Mouse (Mus musculus) liver, postnatal 0 days (tissue): Measurements from ENCODE around the gene Slc9a5. TPM values are rescaled to one million over a fixed set of nuclear protein-coding genes. Genes with fewer than 3 reads are reported as not detected.
A peak's percentile ranks its signal among the peaks of the same experiment; 100 is the strongest.

Source experiments
- ATAC-seq: fragments of 200-750 bp; cut with Nextera tagmentation; 2 replicates; pipeline ENCODE4 v1.8.0; 2017; ENCODE audit warnings: mild to moderate bottlenecking, moderate library complexity
- DNase-seq: peaks from one replicate; pipeline ENCODE4 v3.0.0-alpha.2; 2016
- H3K27ac ChIP-seq: fragments of 300-500 bp; sonication (generic); 2 replicates; pipeline ENCODE4 v1.5.1; 2014; ENCODE audit warnings: antibody characterized with exemption, moderate library complexity, mild to moderate bottlenecking, low read depth
- H3K27me3 ChIP-seq: fragments of 300-500 bp; sonication (generic); 2 replicates; pipeline ENCODE4 v1.6.1; 2014; ENCODE audit warnings: low read length, control low read depth, mixed read lengths; ENCODE audit not compliant: insufficient read depth
- H3K36me3 ChIP-seq: fragments of 300-500 bp; sonication (generic); replicated peaks from 2 replicates; pipeline ENCODE4 v1.6.1; 2014; ENCODE audit warnings: mild to moderate bottlenecking, control low read depth, low read length, moderate library complexity, mixed read lengths; ENCODE audit not compliant: insufficient read depth
- H3K4me1 ChIP-seq: fragments of 300-500 bp; sonication (generic); 2 replicates; pipeline ENCODE4 v1.6.1; 2014; ENCODE audit warnings: antibody characterized with exemption, mild to moderate bottlenecking, control low read depth; ENCODE audit not compliant: insufficient read depth
- H3K4me2 ChIP-seq: fragments of 300-500 bp; sonication (generic); 2 replicates; pipeline ENCODE4 v1.6.1; 2014; ENCODE audit warnings: low read depth, mild to moderate bottlenecking, low read length, moderate library complexity, mixed read lengths
- H3K4me3 ChIP-seq: fragments of 300-500 bp; sonication (generic); 2 replicates; pipeline ENCODE4 v1.5.1; 2014; ENCODE audit warnings: low read depth, low read length
- H3K9ac ChIP-seq: fragments of 300-500 bp; sonication (generic); replicated peaks from 2 replicates; pipeline ENCODE4 v1.6.1; 2014; ENCODE audit warnings: mild to moderate bottlenecking, moderate library complexity
- H3K9me3 ChIP-seq: fragments of 300-500 bp; sonication (generic); 2 replicates; pipeline ENCODE4 v1.6.1; 2016; ENCODE audit warnings: mild to moderate bottlenecking, control low read depth, low read length, mixed read lengths
- CTCF ChIP-seq: sonication (generic); IDR thresholded peaks from 2 replicates; pipeline ENCODE4 v1.5.1; 2016; ENCODE audit warnings: antibody characterized with exemption, low read depth
- EP300 ChIP-seq: IDR thresholded peaks from 2 replicates; pipeline ENCODE4 v1.6.1; 2016; ENCODE audit warnings: antibody characterized with exemption, low read depth, mild to moderate bottlenecking
- WGBS: fragments of 180-500 bp; shearing (Covaris S2); extraction: QIAGEN DNeasy Blood & Tissue Kit; methylation state at CpG from one replicate; pipeline ENCODE4 v1.1.7; 2014; ENCODE audit not compliant: insufficient replicate concordance; 5-methylcytosine and 5-hydroxymethylcytosine counted together
- polyA plus RNA-seq: library from polyadenylated mRNA; unstranded; fragments of >200 nt; fragmentation: Nextera tagmentation; extraction: Ambion mirVana; gene quantifications from 2 replicates; pipeline ENCODE4 v1.2.1, GENCODE M21; 2015

The Slc9a5 gene
- polyA plus RNA-seq, 1 experiment from 2014 or later: 0.16 TPM

GRCm38 (mm10) chr8:105331931-105332330 is 16.7 kb upstream of the Slc9a5 start:
- H3K4me1 ChIP-seq: peaks cover 6% of the 10 kb centered on the region
- peaks cover 48% of the 10 kb centered on the region for H3K36me3 ChIP-seq
- 95% methylated on average over 9 of the region's 9 CpGs for WGBS
- no peaks in the 10 kb centered on the region for H3K9me3 ChIP-seq
- TF ChIP-seq CTCF (no peak), EP300 (no peak)
- no peak overlapping the region for H3K4me3 ChIP-seq
- no peak for DNase-seq
- ATAC-seq: no peak
- no peak overlapping the region for H3K9ac ChIP-seq
- H3K4me2 ChIP-seq: no peak overlapping the region
- H3K27ac ChIP-seq: no peak overlapping the region
- no peaks in the 10 kb centered on the region for H3K27me3 ChIP-seq

- TF ChIP-seq EP300 (no peak), CTCF (no peak)
- ATAC-seq (no peak), DNase-seq (no peak)
- no peak overlapping the region for H3K4me2 ChIP-seq
- 63% methylated on average over 2 of the region's 2 CpGs for WGBS
- H3K36me3 ChIP-seq: peaks cover 48% of the 10 kb centered on the region
- no peak overlapping the region for H3K4me3 ChIP-seq
- no peaks in the 10 kb centered on the region for H3K27me3 ChIP-seq
- H3K9ac ChIP-seq: no peak overlapping the region
- H3K4me1 ChIP-seq: peaks cover under 1% of the 10 kb centered on the region
- H3K9me3 ChIP-seq: no peaks in the 10 kb centered on the region
- no peak overlapping the region for H3K27ac ChIP-seq
Measured at GRCm38 (mm10) chr8:105332523-105332922, 16.1 kb upstream of the Slc9a5 start.

- ATAC-seq: no peak; the same call in 1 of the 2 replicates
- H3K4me1 ChIP-seq: peaks cover 13% of the 10 kb centered on the region
- peaks cover 11% of the 10 kb centered on the region for H3K36me3 ChIP-seq
- H3K9ac ChIP-seq: no peak overlapping the region
- 86% methylated on average over 31 of the region's 32 CpGs for WGBS
- no peak overlapping the region for H3K27ac ChIP-seq
- H3K4me3 ChIP-seq: no peak overlapping the region
- no peak for DNase-seq
- TF ChIP-seq CTCF (no peak), EP300 (no peak)
- no peaks in the 10 kb centered on the region for H3K9me3 ChIP-seq
- no peaks in the 10 kb centered on the region for H3K27me3 ChIP-seq
- H3K4me2 ChIP-seq: no peak overlapping the region
Measured at GRCm38 (mm10) chr8:105336373-105337130, 12.1 kb upstream of the Slc9a5 start.

- ATAC-seq: 0 out of 2 replicates have a peak, but pooled peaks have one; percentile 16
Measured at GRCm38 (mm10) chr8:105338992-105339391, 9.7 kb upstream of the Slc9a5 start.

GRCm38 (mm10) chr8:105339886-105340635 is 8.6 kb upstream of the Slc9a5 start:
- DNase-seq: no peak

More at GRCm38 (mm10) chr8:105338992-105339391, 9.7 kb upstream of the Slc9a5 start:
- DNase-seq: no peak
- TF ChIP-seq CTCF: no peak
- no peak for TF ChIP-seq EP300
- Histone ChIP-seq H3K4me2 (peak overlapping the region; percentile 40; the same call in 1 of the 2 replicates), H3K4me1 (peaks cover 13% of the 10 kb centered on the region), H3K9ac (no peak overlapping the region), H3K4me3 (no peak overlapping the region), H3K27ac (0 out of 2 replicates have a peak overlapping the region, but pooled peaks have one; percentile 16), H3K27me3 (no peaks in the 10 kb centered on the region), H3K9me3 (no peaks in the 10 kb centered on the region), H3K36me3 (peaks cover 9% of the 10 kb centered on the region)
- WGBS: 12% methylated on average over 4 of the region's 4 CpGs

GRCm38 (mm10) chr8:105341399-105341798 is 7.2 kb upstream of the Slc9a5 start:
- no peak overlapping the region for H3K4me2 ChIP-seq
- H3K4me3 ChIP-seq: no peak overlapping the region
- peak; percentile 14 for DNase-seq
- H3K9me3 ChIP-seq: no peaks in the 10 kb centered on the region
- H3K36me3 ChIP-seq: no peaks in the 10 kb centered on the region; the same call in none of the 2 replicates
- H3K4me1 ChIP-seq: peaks cover 26% of the 10 kb centered on the region
- no peak overlapping the region for H3K27ac ChIP-seq
- H3K27me3 ChIP-seq: no peaks in the 10 kb centered on the region
- H3K9ac ChIP-seq: no peak overlapping the region
- TF ChIP-seq EP300 (no peak), CTCF (no peak)
- no peak for ATAC-seq
- WGBS: 57% methylated on average over 8 of the region's 8 CpGs

More at GRCm38 (mm10) chr8:105339886-105340635, 8.6 kb upstream of the Slc9a5 start:
- no peaks in the 10 kb centered on the region for H3K27me3 ChIP-seq
- H3K36me3 ChIP-seq: peaks cover 4% of the 10 kb centered on the region
- TF ChIP-seq EP300 (no peak), CTCF (no peak)
- WGBS: 42% methylated on average over 6 of the region's 6 CpGs
- no peak overlapping the region for H3K9ac ChIP-seq
- H3K4me1 ChIP-seq: peaks cover 18% of the 10 kb centered on the region
- ATAC-seq: peak; percentile 50
- H3K9me3 ChIP-seq: no peaks in the 10 kb centered on the region
- H3K27ac ChIP-seq: peak overlapping the region; percentile 44; the same call in 1 of the 2 replicates
- no peak overlapping the region for H3K4me2 ChIP-seq
- no peak overlapping the region for H3K4me3 ChIP-seq
